Mouse (Mus musculus) brain, embryonic 14.5 days (tissue): ENCODE results near the gene Retsat.

Experiments
- CTCF ChIP-seq: fragments of 200-500 bp; IDR thresholded peaks from 2 replicates; pipeline ENCODE4 v1.5.1; 2012; ENCODE audit warnings: inconsistent platforms, mild to moderate bottlenecking, moderate library complexity, borderline replicate concordance; ENCODE audit not compliant: insufficient read depth, insufficient read length; ENCODE audit errors: extremely low read depth
- POLR2A ChIP-seq: fragments of 200-500 bp; IDR thresholded peaks from 2 replicates; pipeline ENCODE4 v1.6.1; 2012; ENCODE audit warnings: mild to moderate bottlenecking, inconsistent platforms, borderline replicate concordance; ENCODE audit not compliant: poor library complexity, insufficient read depth, insufficient read length, severe bottlenecking; ENCODE audit errors: extremely low read depth

GRCm38 (mm10) chr6:72600216-72600615 is 1.9 kb downstream of the Retsat start:
- TF ChIP-seq CTCF (no peak), POLR2A (no peak)
